Mouse (Mus musculus): Measurements from ENCODE around the gene Oosp2. TPM values are rescaled to one million over a fixed set of nuclear protein-coding genes. Genes with fewer than 3 reads are reported as not detected.
A peak's percentile ranks its signal among the peaks of the same experiment; 100 is the strongest.

Oosp2 gene
- total and polyA plus RNA-seq, 3 experiments = not detected

- no peaks in the 10 kb centered on the region for H3K36me3 ChIP-seq (ENCODE audit: control insufficient read depth, insufficient read depth, low read length)
- H3K4me1 ChIP-seq (ENCODE audit: control insufficient read depth, insufficient read depth, low read length) = no peaks in the 10 kb centered on the region
- H3K27ac ChIP-seq = no peak within 1 kb of the TSS
- WGBS = 72% methylated on average over 2 of the region's 2 CpGs
- intact Hi-C loops (cut with DNase I) = loop anchor here (5.0 kb wide), 1 partner anchor 252 kb away; no protein-coding TSS in a partner anchor
- no peak within 1 kb of the TSS for H3K4me3 ChIP-seq
- H3K79me2 ChIP-seq (replicated peaks; ENCODE audit: control insufficient read depth, insufficient read depth, low read length) = no peaks in the 10 kb centered on the region
- DNase-seq = no peak
- TF ChIP-seq EP300 (IDR thresholded peaks at IDR 0.05; ENCODE audit: insufficient read depth, low read depth, low read length) = no peak
- TF ChIP-seq CTCF (IDR thresholded peaks at IDR 0.05) = no peak
- TF ChIP-seq POLR2A (IDR thresholded peaks at IDR 0.05; ENCODE audit: insufficient read depth, low read depth, low read length) = no peak
- H3K9ac ChIP-seq (ENCODE audit: low read depth, low read length) = no peak within 1 kb of the TSS
- no peaks in the 10 kb centered on the region for H3K27me3 ChIP-seq (ENCODE audit: control insufficient read depth, insufficient read depth, low read length)
Observed at GRCm38 (mm10) chr19:11604603-11605002, 55.8 kb downstream of the Oosp2 start, which contains the start of gene Ms4a6d. Ms4a6d (minus strand) TSS chr19:11604849.

- intact Hi-C loops (cut with DNase I) = loop anchor here (5.0 kb wide), 1 partner anchor 250 kb away; no protein-coding TSS in a partner anchor
- Histone ChIP-seq H3K4me1 (ENCODE audit: control insufficient read depth, insufficient read depth, low read length) (no peaks in the 10 kb centered on the region), H3K27me3 (ENCODE audit: control insufficient read depth, insufficient read depth, low read length) (no peaks in the 10 kb centered on the region), H3K79me2 (replicated peaks; ENCODE audit: control insufficient read depth, insufficient read depth, low read length) (no peaks in the 10 kb centered on the region), H3K9ac (ENCODE audit: low read depth, low read length) (no peak overlapping the region), H3K27ac (no peak overlapping the region), H3K36me3 (ENCODE audit: control insufficient read depth, insufficient read depth, low read length) (no peaks in the 10 kb centered on the region), H3K4me3 (no peak overlapping the region)
- TF ChIP-seq CTCF (IDR thresholded peaks at IDR 0.05) (peak; percentile 65), EP300 (IDR thresholded peaks at IDR 0.05; ENCODE audit: insufficient read depth, low read depth, low read length) (no peak), POLR2A (IDR thresholded peaks at IDR 0.05; ENCODE audit: insufficient read depth, low read depth, low read length) (no peak)
- WGBS = 66% methylated on average over 2 of the region's 2 CpGs
- peak in 1 of 2 experiments; percentile 34 for DNase-seq
Observed at GRCm38 (mm10) chr19:11602026-11602425, 58.3 kb downstream of the Oosp2 start.

GRCm38 (mm10) chr19:11601349-11601748 is 59.0 kb downstream of the Oosp2 start:
- Histone ChIP-seq H3K4me3 (no peak overlapping the region), H3K9ac (ENCODE audit: low read depth, low read length) (no peak overlapping the region), H3K27ac (no peak overlapping the region), H3K27me3 (ENCODE audit: control insufficient read depth, insufficient read depth, low read length) (no peaks in the 10 kb centered on the region), H3K79me2 (replicated peaks; ENCODE audit: control insufficient read depth, insufficient read depth, low read length) (no peaks in the 10 kb centered on the region), H3K4me1 (ENCODE audit: control insufficient read depth, insufficient read depth, low read length) (no peaks in the 10 kb centered on the region), H3K36me3 (ENCODE audit: control insufficient read depth, insufficient read depth, low read length) (no peaks in the 10 kb centered on the region)
- no peak for TF ChIP-seq POLR2A (IDR thresholded peaks at IDR 0.05; ENCODE audit: insufficient read depth, low read depth, low read length)
- no peak for TF ChIP-seq CTCF (IDR thresholded peaks at IDR 0.05)
- TF ChIP-seq EP300 (IDR thresholded peaks at IDR 0.05; ENCODE audit: insufficient read depth, low read depth, low read length) = no peak
- intact Hi-C loops (cut with DNase I) = loop anchor here (5.0 kb wide), 1 partner anchor 249 kb away; no protein-coding TSS in a partner anchor
- DNase-seq = no peak
- 70% methylated on average over 3 of the region's 3 CpGs for WGBS

Other genes with a start within 250 kb of the Oosp2 start
- under 1 TPM; 0.59 to 0.65 TPM for gene Ms4a4b, start 217.0 kb downstream of the Oosp2 start, total RNA-seq (2021)
- 1.8 and 2.8 TPM in 2 replicates for gene Ms4a4b, start 217.0 kb downstream of the Oosp2 start, polyA plus RNA-seq (2012; rRNA removed)
- gene Ms4a6c, start 191.2 kb downstream of the Oosp2 start, total RNA-seq (2021) = 1 to 10 TPM; 8.1 to 9.1 TPM
- gene Ms4a6c, start 191.2 kb downstream of the Oosp2 start, polyA plus RNA-seq (2012; rRNA removed) = 3.9 and 4.0 TPM in 2 replicates
- gene Gm8369, start 174.6 kb downstream of the Oosp2 start, total RNA-seq (2021) = under 1 TPM in 1 of 2 experiments, not detected in 1; 0.32 TPM
- 1.4 and 1.7 TPM in 2 replicates for gene Gm8369, start 174.6 kb downstream of the Oosp2 start, polyA plus RNA-seq (2012; rRNA removed)
- 1 to 10 TPM; 5.1 to 9.3 TPM for gene Ms4a6b, start 144.0 kb downstream of the Oosp2 start, total RNA-seq (2021)
- 3.1 and 4.5 TPM in 2 replicates for gene Ms4a6b, start 144.0 kb downstream of the Oosp2 start, polyA plus RNA-seq (2012; rRNA removed)
- gene Ms4a4d, start 123.8 kb downstream of the Oosp2 start, total RNA-seq (2021) = 1 to 10 TPM; 6.9 to 8.0 TPM
- 16.0 and 19.6 TPM in 2 replicates for gene Ms4a4d, start 123.8 kb downstream of the Oosp2 start, polyA plus RNA-seq (2012; rRNA removed)
- gene Ms4a6d, start 55.7 kb downstream of the Oosp2 start, total RNA-seq (2021) = 1 to 10 TPM; 3.6 to 3.9 TPM
- gene Ms4a6d, start 55.7 kb downstream of the Oosp2 start, polyA plus RNA-seq (2012; rRNA removed) = 1.8 and 2.7 TPM in 2 replicates
- gene Ms4a2, start 36.8 kb downstream of the Oosp2 start, total RNA-seq (2021) = under 1 TPM in 1 of 2 experiments, not detected in 1; 0.16 TPM
- gene Ms4a2, start 36.8 kb downstream of the Oosp2 start, polyA plus RNA-seq (2012; rRNA removed) = 0.12 and 0.18 TPM in 2 replicates
- gene Ms4a3, start 19.7 kb downstream of the Oosp2 start, total RNA-seq (2021) = not detected
- not detected in 2 replicates for gene Ms4a3, start 19.7 kb downstream of the Oosp2 start, polyA plus RNA-seq (2012; rRNA removed)
- not detected for gene Oosp1, start 30.6 kb upstream of the Oosp2 start, total RNA-seq (2021)
- gene Oosp1, start 30.6 kb upstream of the Oosp2 start, polyA plus RNA-seq (2012; rRNA removed) = not detected in 2 replicates
- gene Oosp3, start 36.5 kb upstream of the Oosp2 start, total RNA-seq (2021) = not detected
- not detected in 2 replicates for gene Oosp3, start 36.5 kb upstream of the Oosp2 start, polyA plus RNA-seq (2012; rRNA removed)
- not detected for gene Gif, start 87.0 kb upstream of the Oosp2 start, total RNA-seq (2021)
- not detected in 2 replicates for gene Gif, start 87.0 kb upstream of the Oosp2 start, polyA plus RNA-seq (2012; rRNA removed)
- 100 to 1,000 TPM in 1 of 2 experiments, 10 to 100 TPM in 1; 99.5 to 109 TPM for gene Mrpl16, start 109.8 kb upstream of the Oosp2 start, total RNA-seq (2021)
- 41.8 and 58.7 TPM in 2 replicates for gene Mrpl16, start 109.8 kb upstream of the Oosp2 start, polyA plus RNA-seq (2012; rRNA removed)
- 1 to 10 TPM; 3.6 to 3.9 TPM for gene Stx3, start 158.8 kb upstream of the Oosp2 start, total RNA-seq (2021)
- gene Stx3, start 158.8 kb upstream of the Oosp2 start, polyA plus RNA-seq (2012; rRNA removed) = 3.9 and 6.1 TPM in 2 replicates
- gene Olfr1417, start 178.7 kb upstream of the Oosp2 start, total RNA-seq (2021) = not detected
- gene Olfr1417, start 178.7 kb upstream of the Oosp2 start, polyA plus RNA-seq (2012; rRNA removed) = not detected in 2 replicates
- gene Olfr1418, start 200.5 kb upstream of the Oosp2 start, total RNA-seq (2021) = not detected
- gene Olfr1418, start 200.5 kb upstream of the Oosp2 start, polyA plus RNA-seq (2012; rRNA removed) = not detected in 2 replicates
- gene Olfr1419, start 214.5 kb upstream of the Oosp2 start, total RNA-seq (2021) = not detected
- gene Olfr1419, start 214.5 kb upstream of the Oosp2 start, polyA plus RNA-seq (2012; rRNA removed) = not detected in 2 replicates
- not detected for gene Olfr1420, start 226.0 kb upstream of the Oosp2 start, total RNA-seq (2021)
- not detected in 2 replicates for gene Olfr1420, start 226.0 kb upstream of the Oosp2 start, polyA plus RNA-seq (2012; rRNA removed)